Mouse (Mus musculus): ENCODE data around the gene Abraxas2. TPM values are rescaled to one million over a fixed set of nuclear protein-coding genes. Genes with fewer than 3 reads are reported as not detected.

The Abraxas2 gene
- polyA plus RNA-seq, 1 experiment from 2014 or later = 38.7 TPM

- no peak overlapping the region for H3K4me2 ChIP-seq (ENCODE audit: low read depth, low read length)
- no peak overlapping the region for H3K9ac ChIP-seq (ENCODE audit: low read depth, low read length)
- WGBS = 78% methylated on average over 2 of the region's 2 CpGs
- H3K36me3 ChIP-seq (ENCODE audit: control insufficient read depth, insufficient read depth, low read length) = peaks cover 93% of the 10 kb centered on the region
- no peak overlapping the region for H3K27ac ChIP-seq (replicated peaks; ENCODE audit: low read depth, low read length)
- ATAC-seq (ENCODE audit: low read depth) = no peak
- no peaks in the 10 kb centered on the region for H3K9me3 ChIP-seq (ENCODE audit: control insufficient read depth, low read length)
- no peak for DNase-seq (ENCODE audit: low spot score)
- H3K4me1 ChIP-seq (ENCODE audit: control insufficient read depth, insufficient read depth, low read length) = no peaks in the 10 kb centered on the region
- no peak overlapping the region for H3K4me3 ChIP-seq (ENCODE audit: low read depth, low read length)
- no peaks in the 10 kb centered on the region for H3K27me3 ChIP-seq (replicated peaks; ENCODE audit: control insufficient read depth, insufficient read depth, low read length)
These were observed 16.5 kb downstream of the Abraxas2 start for GRCm38 (mm10) chr7:132875391-132876086.

GRCm38 (mm10) chr7:132880276-132880675 lies 21.3 kb downstream of the Abraxas2 start:
- H3K27me3 ChIP-seq (replicated peaks; ENCODE audit: control insufficient read depth, insufficient read depth, low read length) = no peaks in the 10 kb centered on the region
- no peak overlapping the region for H3K9ac ChIP-seq (ENCODE audit: low read depth, low read length)
- 84% methylated on average over 1 of the region's 1 CpGs for WGBS
- H3K4me3 ChIP-seq (ENCODE audit: low read depth, low read length) = no peak overlapping the region
- peaks cover 91% of the 10 kb centered on the region for H3K36me3 ChIP-seq (ENCODE audit: control insufficient read depth, insufficient read depth, low read length)
- no peak for DNase-seq (ENCODE audit: low spot score)
- H3K4me1 ChIP-seq (ENCODE audit: control insufficient read depth, insufficient read depth, low read length) = no peaks in the 10 kb centered on the region
- no peaks in the 10 kb centered on the region for H3K9me3 ChIP-seq (ENCODE audit: control insufficient read depth, low read length)
- no peak overlapping the region for H3K27ac ChIP-seq (replicated peaks; ENCODE audit: low read depth, low read length)
- no peak overlapping the region for H3K4me2 ChIP-seq (ENCODE audit: low read depth, low read length)
- no peak for ATAC-seq (ENCODE audit: low read depth)

GRCm38 (mm10) chr7:132882343-132882742 lies 23.3 kb downstream of the Abraxas2 start:
- peaks cover 70% of the 10 kb centered on the region for H3K36me3 ChIP-seq (ENCODE audit: control insufficient read depth, insufficient read depth, low read length)

GRCm38 (mm10) chr7:132884031-132884430 lies 25.0 kb downstream of the Abraxas2 start:
- Histone ChIP-seq H3K4me3 (ENCODE audit: low read depth, low read length) (no peak overlapping the region), H3K4me1 (ENCODE audit: control insufficient read depth, insufficient read depth, low read length) (peaks cover 6% of the 10 kb centered on the region; the same call in 1 of the 2 replicates), H3K9ac (ENCODE audit: low read depth, low read length) (no peak overlapping the region), H3K27me3 (replicated peaks; ENCODE audit: control insufficient read depth, insufficient read depth, low read length) (no peaks in the 10 kb centered on the region), H3K4me2 (ENCODE audit: low read depth, low read length) (no peak overlapping the region), H3K9me3 (ENCODE audit: control insufficient read depth, low read length) (no peaks in the 10 kb centered on the region), H3K36me3 (ENCODE audit: control insufficient read depth, insufficient read depth, low read length) (peaks cover 55% of the 10 kb centered on the region), H3K27ac (replicated peaks; ENCODE audit: low read depth, low read length) (no peak overlapping the region)
- no peak for ATAC-seq (ENCODE audit: low read depth)
- WGBS = 90% methylated on average over 7 of the region's 7 CpGs
- no peak for DNase-seq (ENCODE audit: low spot score)

More at GRCm38 (mm10) chr7:132882343-132882742, 23.3 kb downstream of the Abraxas2 start:
- 63% methylated on average over 2 of the region's 2 CpGs for WGBS
- no peaks in the 10 kb centered on the region for H3K27me3 ChIP-seq (replicated peaks; ENCODE audit: control insufficient read depth, insufficient read depth, low read length)
- H3K4me3 ChIP-seq (ENCODE audit: low read depth, low read length) = no peak overlapping the region
- no peak overlapping the region for H3K4me2 ChIP-seq (ENCODE audit: low read depth, low read length)
- peaks cover 3% of the 10 kb centered on the region; the same call in 1 of the 2 replicates for H3K4me1 ChIP-seq (ENCODE audit: control insufficient read depth, insufficient read depth, low read length)
- no peak overlapping the region for H3K9ac ChIP-seq (ENCODE audit: low read depth, low read length)
- DNase-seq (ENCODE audit: low spot score) (no peak), ATAC-seq (ENCODE audit: low read depth) (no peak)
- no peaks in the 10 kb centered on the region for H3K9me3 ChIP-seq (ENCODE audit: control insufficient read depth, low read length)
- H3K27ac ChIP-seq (replicated peaks; ENCODE audit: low read depth, low read length) = no peak overlapping the region

- Histone ChIP-seq H3K9ac (ENCODE audit: low read depth, low read length) (no peak overlapping the region), H3K36me3 (ENCODE audit: control insufficient read depth, insufficient read depth, low read length) (peaks cover 26% of the 10 kb centered on the region), H3K4me2 (ENCODE audit: low read depth, low read length) (no peak overlapping the region), H3K4me3 (ENCODE audit: low read depth, low read length) (no peak overlapping the region), H3K27ac (replicated peaks; ENCODE audit: low read depth, low read length) (0 out of 2 replicates have a peak overlapping the region, but pooled peaks have one; percentile 40), H3K9me3 (ENCODE audit: control insufficient read depth, low read length) (no peaks in the 10 kb centered on the region), H3K27me3 (replicated peaks; ENCODE audit: control insufficient read depth, insufficient read depth, low read length) (no peaks in the 10 kb centered on the region), H3K4me1 (ENCODE audit: control insufficient read depth, insufficient read depth, low read length) (peaks cover 6% of the 10 kb centered on the region; the same call in 1 of the 2 replicates)
- ATAC-seq (ENCODE audit: low read depth) = peak; percentile 63
- 30% methylated on average over 7 of the region's 7 CpGs for WGBS
- DNase-seq (ENCODE audit: low spot score) = peak; percentile 24
These were observed 28.2 kb downstream of the Abraxas2 start for GRCm38 (mm10) chr7:132887019-132887804.

- DNase-seq (ENCODE audit: low spot score) (no peak), ATAC-seq (ENCODE audit: low read depth) (no peak)
- WGBS = 61% methylated on average over 3 of the region's 3 CpGs
- peaks cover 18% of the 10 kb centered on the region for H3K36me3 ChIP-seq (ENCODE audit: control insufficient read depth, insufficient read depth, low read length)
- no peak overlapping the region for H3K27ac ChIP-seq (replicated peaks; ENCODE audit: low read depth, low read length)
- H3K4me2 ChIP-seq (ENCODE audit: low read depth, low read length) = no peak overlapping the region
- no peaks in the 10 kb centered on the region for H3K9me3 ChIP-seq (ENCODE audit: control insufficient read depth, low read length)
- H3K4me3 ChIP-seq (ENCODE audit: low read depth, low read length) = no peak overlapping the region
- no peak overlapping the region for H3K9ac ChIP-seq (ENCODE audit: low read depth, low read length)
- H3K4me1 ChIP-seq (ENCODE audit: control insufficient read depth, insufficient read depth, low read length) = peaks cover 6% of the 10 kb centered on the region; the same call in 1 of the 2 replicates
- no peaks in the 10 kb centered on the region for H3K27me3 ChIP-seq (replicated peaks; ENCODE audit: control insufficient read depth, insufficient read depth, low read length)
These were observed 29.0 kb downstream of the Abraxas2 start for GRCm38 (mm10) chr7:132888052-132888451.

GRCm38 (mm10) chr7:132888518-132889249 lies 29.7 kb downstream of the Abraxas2 start:
- 65% methylated on average over 4 of the region's 4 CpGs for WGBS
- no peak for DNase-seq (ENCODE audit: low spot score)
- Histone ChIP-seq H3K4me1 (ENCODE audit: control insufficient read depth, insufficient read depth, low read length) (peaks cover 6% of the 10 kb centered on the region; the same call in 1 of the 2 replicates), H3K9ac (ENCODE audit: low read depth, low read length) (no peak overlapping the region), H3K27me3 (replicated peaks; ENCODE audit: control insufficient read depth, insufficient read depth, low read length) (no peaks in the 10 kb centered on the region), H3K4me3 (ENCODE audit: low read depth, low read length) (no peak overlapping the region), H3K36me3 (ENCODE audit: control insufficient read depth, insufficient read depth, low read length) (peaks cover 12% of the 10 kb centered on the region), H3K4me2 (ENCODE audit: low read depth, low read length) (no peak overlapping the region), H3K9me3 (ENCODE audit: control insufficient read depth, low read length) (no peaks in the 10 kb centered on the region), H3K27ac (replicated peaks; ENCODE audit: low read depth, low read length) (no peak overlapping the region)
- ATAC-seq (ENCODE audit: low read depth) = no peak

- 84% methylated on average over 8 of the region's 8 CpGs for WGBS
These were observed 30.7 kb downstream of the Abraxas2 start for GRCm38 (mm10) chr7:132889691-132890090.

More at GRCm38 (mm10) chr7:132889691-132890090, 30.7 kb downstream of the Abraxas2 start:
- Histone ChIP-seq H3K27me3 (replicated peaks; ENCODE audit: control insufficient read depth, insufficient read depth, low read length) (no peaks in the 10 kb centered on the region), H3K4me3 (ENCODE audit: low read depth, low read length) (no peak overlapping the region), H3K9ac (ENCODE audit: low read depth, low read length) (no peak overlapping the region), H3K9me3 (ENCODE audit: control insufficient read depth, low read length) (no peaks in the 10 kb centered on the region), H3K27ac (replicated peaks; ENCODE audit: low read depth, low read length) (no peak overlapping the region), H3K4me2 (ENCODE audit: low read depth, low read length) (no peak overlapping the region), H3K4me1 (ENCODE audit: control insufficient read depth, insufficient read depth, low read length) (peaks cover 6% of the 10 kb centered on the region; the same call in 1 of the 2 replicates), H3K36me3 (ENCODE audit: control insufficient read depth, insufficient read depth, low read length) (peaks cover 2% of the 10 kb centered on the region)
- ATAC-seq (ENCODE audit: low read depth) (no peak), DNase-seq (ENCODE audit: low spot score) (no peak)

Data from embryonic facial prominence, embryonic 14.5 days (tissue).